Mouse (Mus musculus): ENCODE measurements around the gene Plekhg1. TPM values are rescaled to one million over a fixed set of nuclear protein-coding genes. Genes with fewer than 3 reads are reported as not detected.

Plekhg1 gene
- polyA plus RNA-seq, 2 experiments = 14.3 to 20.9 TPM

DNA sequence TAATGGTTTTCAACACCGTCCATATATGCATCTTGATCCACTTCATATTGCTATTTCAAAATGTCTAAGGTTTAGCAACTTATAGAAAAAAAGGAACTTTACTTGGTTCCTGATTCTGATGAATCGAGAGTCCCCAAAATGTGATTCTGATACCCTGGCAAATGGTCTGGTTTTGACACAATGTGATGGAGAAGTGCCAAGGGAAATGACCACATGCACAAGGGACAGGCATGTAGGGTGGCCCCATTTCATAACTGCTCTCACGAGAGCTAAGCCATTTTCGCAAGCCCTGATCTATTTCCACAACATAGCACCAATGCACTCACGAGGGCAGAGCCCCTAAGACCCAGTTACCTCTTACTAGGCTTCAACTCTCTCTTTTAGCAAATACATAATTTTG lies 42.7 kb upstream of the Plekhg1 start:
- H3K4me1 ChIP-seq (ENCODE audit: control insufficient read depth, insufficient read depth, low read length) = peaks cover 51% of the 10 kb centered on the region
- H3K4me2 ChIP-seq (replicated peaks; ENCODE audit: low read depth, low read length, severe bottlenecking) = no peak overlapping the region
- no peak overlapping the region for H3K4me3 ChIP-seq (replicated peaks; ENCODE audit: low read length)
- no peak for TF ChIP-seq POLR2A (IDR thresholded peaks at IDR 0.05; ENCODE audit: borderline replicate concordance, extremely low read depth, insufficient read depth, insufficient read length)
- DNase-seq (ENCODE audit: low spot score) (no peak), ATAC-seq (ENCODE audit: low FRiP score, low read depth) (no peak)
- WGBS = 61% methylated on average over 5 of the region's 5 CpGs
- H3K36me3 ChIP-seq (ENCODE audit: control insufficient read depth, insufficient read depth, low read length) = no peaks in the 10 kb centered on the region
- no peaks in the 10 kb centered on the region for H3K9me3 ChIP-seq (ENCODE audit: control insufficient read depth, low read length)
- peak overlapping the region; percentile 70; the same call in 1 of the 2 replicates for H3K27ac ChIP-seq (replicated peaks; ENCODE audit: low read depth, low read length)
- H3K27me3 ChIP-seq (ENCODE audit: control insufficient read depth, insufficient read depth, low read length) = no peaks in the 10 kb centered on the region
- no peak overlapping the region for H3K9ac ChIP-seq (ENCODE audit: low read depth, low read length, severe bottlenecking)

DNA sequence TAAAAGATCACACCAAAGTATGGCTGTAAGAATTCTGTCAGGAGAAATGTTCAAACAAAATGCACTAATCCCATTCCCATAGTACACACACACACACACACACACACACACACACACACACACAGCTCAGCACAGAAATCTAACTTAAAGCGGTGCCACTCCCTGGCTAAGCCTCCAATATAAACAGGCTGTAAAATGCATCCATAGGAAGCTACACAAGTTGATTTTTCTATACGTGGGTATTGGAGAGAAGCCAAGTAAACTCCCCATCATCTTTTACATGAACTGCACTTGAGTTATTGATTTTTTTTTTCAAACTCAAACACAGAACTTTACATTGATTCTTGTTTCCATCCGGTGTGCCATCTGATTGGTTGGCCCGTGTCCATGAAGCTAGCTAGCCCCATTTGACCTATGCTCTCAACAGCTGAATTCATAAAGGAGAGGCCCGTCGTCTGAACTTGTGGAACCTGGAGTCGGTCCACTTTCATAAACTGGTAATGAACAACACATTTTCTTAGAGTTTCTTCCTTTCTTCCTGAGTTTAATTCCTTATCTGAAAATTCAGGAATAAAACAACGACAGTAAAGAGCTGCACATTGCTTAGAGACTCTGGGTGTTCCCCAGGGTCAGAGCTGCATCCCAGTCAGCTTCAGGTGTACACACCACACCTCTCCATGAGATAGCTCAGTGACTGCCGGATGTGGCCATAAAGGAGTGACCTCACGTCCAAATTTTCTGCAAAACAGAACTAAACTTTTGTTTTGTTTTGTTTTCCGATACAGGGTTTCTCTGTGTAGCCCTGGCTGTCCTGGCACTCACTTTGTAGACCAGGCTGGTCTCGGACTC lies 39.7 kb upstream of the Plekhg1 start:
- peak; percentile 71 for DNase-seq (ENCODE audit: low spot score)
- H3K27me3 ChIP-seq (ENCODE audit: control insufficient read depth, insufficient read depth, low read length) = no peaks in the 10 kb centered on the region
- H3K36me3 ChIP-seq (ENCODE audit: control insufficient read depth, insufficient read depth, low read length) = no peaks in the 10 kb centered on the region
- no peak overlapping the region for H3K4me3 ChIP-seq (replicated peaks; ENCODE audit: low read length)
- H3K9ac ChIP-seq (ENCODE audit: low read depth, low read length, severe bottlenecking) = no peak overlapping the region
- H3K4me2 ChIP-seq (replicated peaks; ENCODE audit: low read depth, low read length, severe bottlenecking) = no peak overlapping the region
- ATAC-seq (ENCODE audit: low FRiP score, low read depth) = peak; percentile 13; the same call in 1 of the 2 replicates
- 34% methylated on average over 12 of the region's 12 CpGs for WGBS
- no peaks in the 10 kb centered on the region for H3K9me3 ChIP-seq (ENCODE audit: control insufficient read depth, low read length)
- TF ChIP-seq POLR2A (IDR thresholded peaks at IDR 0.05; ENCODE audit: borderline replicate concordance, extremely low read depth, insufficient read depth, insufficient read length) = no peak
- peaks cover 48% of the 10 kb centered on the region for H3K4me1 ChIP-seq (ENCODE audit: control insufficient read depth, insufficient read depth, low read length)
- peak overlapping the region; percentile 48; the same call in 1 of the 2 replicates for H3K27ac ChIP-seq (replicated peaks; ENCODE audit: low read depth, low read length)

DNA sequence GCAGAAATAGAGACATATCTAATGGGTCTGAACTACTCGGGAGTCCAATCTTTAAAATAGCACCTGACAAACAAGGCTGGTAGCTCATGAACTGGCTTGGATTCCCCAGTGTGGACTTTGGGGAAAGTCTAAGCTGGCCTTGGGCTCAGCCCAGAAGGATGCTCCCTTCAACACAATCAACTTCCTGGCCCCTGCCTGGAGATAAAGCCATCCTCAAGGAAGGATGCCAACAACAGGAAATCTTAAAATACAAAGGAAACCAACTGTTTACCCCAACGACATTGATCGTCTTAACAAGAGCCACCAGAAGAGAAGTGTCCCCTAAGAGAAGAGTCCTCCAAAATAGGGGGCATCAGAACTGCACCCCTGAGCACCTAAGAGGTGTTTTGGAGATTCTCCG lies 38.3 kb upstream of the Plekhg1 start:
- H3K9me3 ChIP-seq (ENCODE audit: control insufficient read depth, low read length) = no peaks in the 10 kb centered on the region
- peaks cover 34% of the 10 kb centered on the region for H3K4me1 ChIP-seq (ENCODE audit: control insufficient read depth, insufficient read depth, low read length)
- H3K27me3 ChIP-seq (ENCODE audit: control insufficient read depth, insufficient read depth, low read length) = no peaks in the 10 kb centered on the region
- 73% methylated on average over 4 of the region's 4 CpGs for WGBS
- no peak overlapping the region for H3K9ac ChIP-seq (ENCODE audit: low read depth, low read length, severe bottlenecking)
- no peak overlapping the region for H3K4me2 ChIP-seq (replicated peaks; ENCODE audit: low read depth, low read length, severe bottlenecking)
- TF ChIP-seq POLR2A (IDR thresholded peaks at IDR 0.05; ENCODE audit: borderline replicate concordance, extremely low read depth, insufficient read depth, insufficient read length) = no peak
- no peak overlapping the region for H3K27ac ChIP-seq (replicated peaks; ENCODE audit: low read depth, low read length)
- no peak overlapping the region for H3K4me3 ChIP-seq (replicated peaks; ENCODE audit: low read length)
- ATAC-seq (ENCODE audit: low FRiP score, low read depth) = no peak
- no peak for DNase-seq (ENCODE audit: low spot score)
- no peaks in the 10 kb centered on the region for H3K36me3 ChIP-seq (ENCODE audit: control insufficient read depth, insufficient read depth, low read length)

- no peak overlapping the region for H3K4me2 ChIP-seq (replicated peaks; ENCODE audit: low read depth, low read length, severe bottlenecking)
- no peaks in the 10 kb centered on the region for H3K9me3 ChIP-seq (ENCODE audit: control insufficient read depth, low read length)
- no peak overlapping the region for H3K4me3 ChIP-seq (replicated peaks; ENCODE audit: low read length)
- WGBS = 74% methylated on average over 2 of the region's 2 CpGs
- ATAC-seq (ENCODE audit: low FRiP score, low read depth) = no peak
- H3K4me1 ChIP-seq (ENCODE audit: control insufficient read depth, insufficient read depth, low read length) = peaks cover 27% of the 10 kb centered on the region
- DNase-seq (ENCODE audit: low spot score) = no peak
- no peak for TF ChIP-seq POLR2A (IDR thresholded peaks at IDR 0.05; ENCODE audit: borderline replicate concordance, extremely low read depth, insufficient read depth, insufficient read length)
- H3K27me3 ChIP-seq (ENCODE audit: control insufficient read depth, insufficient read depth, low read length) = no peaks in the 10 kb centered on the region
- no peaks in the 10 kb centered on the region for H3K36me3 ChIP-seq (ENCODE audit: control insufficient read depth, insufficient read depth, low read length)
- H3K9ac ChIP-seq (ENCODE audit: low read depth, low read length, severe bottlenecking) = no peak overlapping the region
- H3K27ac ChIP-seq (replicated peaks; ENCODE audit: low read depth, low read length) = no peak overlapping the region
Measured at GRCm38 (mm10) chr10:3702585-3702984, 37.6 kb upstream of the Plekhg1 start.

- H3K9me3 ChIP-seq (ENCODE audit: control insufficient read depth, low read length) = no peaks in the 10 kb centered on the region
- no peak for TF ChIP-seq POLR2A (IDR thresholded peaks at IDR 0.05; ENCODE audit: borderline replicate concordance, extremely low read depth, insufficient read depth, insufficient read length)
- no peak overlapping the region for H3K27ac ChIP-seq (replicated peaks; ENCODE audit: low read depth, low read length)
- H3K36me3 ChIP-seq (ENCODE audit: control insufficient read depth, insufficient read depth, low read length) = no peaks in the 10 kb centered on the region
- H3K4me2 ChIP-seq (replicated peaks; ENCODE audit: low read depth, low read length, severe bottlenecking) = no peak overlapping the region
- H3K9ac ChIP-seq (ENCODE audit: low read depth, low read length, severe bottlenecking) = no peak overlapping the region
- 84% methylated on average over 4 of the region's 4 CpGs for WGBS
- peaks cover 11% of the 10 kb centered on the region; the same call in 1 of the 2 replicates for H3K4me1 ChIP-seq (ENCODE audit: control insufficient read depth, insufficient read depth, low read length)
- H3K27me3 ChIP-seq (ENCODE audit: control insufficient read depth, insufficient read depth, low read length) = no peaks in the 10 kb centered on the region
- ATAC-seq (ENCODE audit: low FRiP score, low read depth) (no peak), DNase-seq (ENCODE audit: low spot score) (no peak)
- H3K4me3 ChIP-seq (replicated peaks; ENCODE audit: low read length) = no peak overlapping the region
Measured at GRCm38 (mm10) chr10:3706231-3706630, 33.9 kb upstream of the Plekhg1 start.

Measured in limb, embryonic 14.5 days (tissue).